Mouse (Mus musculus): ENCODE data around the gene Rftn1. TPM values are rescaled to one million over a fixed set of nuclear protein-coding genes. Genes with fewer than 3 reads are reported as not detected.
A peak's percentile ranks its signal among the peaks of the same experiment; 100 is the strongest.
"Not testable (repeated sequence)": the region's sequence is repeated elsewhere in the genome, so short reads cannot be mapped to it uniquely, and the experiment has no call there.

The Rftn1 gene
- polyA plus RNA-seq, 1 experiment from 2014 or later, result 9.4 TPM

DNA sequence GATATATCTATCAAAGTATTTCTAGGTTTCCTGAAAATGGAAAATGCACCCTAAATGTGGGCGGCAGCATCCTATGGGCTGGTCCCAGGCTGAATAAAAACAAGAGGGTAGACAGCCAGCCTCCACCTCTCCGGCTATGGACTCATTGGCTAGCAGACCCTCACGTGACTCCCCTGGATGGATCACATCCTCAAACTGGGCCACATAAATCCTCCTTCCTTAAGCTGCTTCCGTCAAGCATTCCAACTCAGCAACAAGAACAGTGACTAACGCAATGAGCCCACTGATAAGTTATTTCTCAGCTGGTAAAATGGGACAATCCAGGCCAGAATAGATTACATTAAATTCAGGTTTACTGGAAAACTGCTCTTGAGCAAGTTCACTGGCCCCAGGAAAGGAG lies 64.6 kb downstream of the Rftn1 start:
- Histone ChIP-seq H3K4me1 (replicated peaks) (peaks cover 36% of the 10 kb centered on the region), H3K36me3 (no peaks in the 10 kb centered on the region), H3K9me3 (no peaks in the 10 kb centered on the region), H3K9ac (replicated peaks) (no peak overlapping the region), H3K4me3 (replicated peaks) (no peak overlapping the region), H3K27ac (no peak overlapping the region), H3K27me3 (no peaks in the 10 kb centered on the region), H3K4me2 (no peak overlapping the region)
- WGBS, result 80% methylated on average over 5 of the region's 5 CpGs
- ATAC-seq (ENCODE audit: insufficient number of reproducible peaks, insufficient read depth, low FRiP score, low TSS enrichment, low read depth), result no peak

GRCm38 (mm10) chr17:50125245-50125798 lies 65.2 kb downstream of the Rftn1 start:
- no peaks in the 10 kb centered on the region for H3K36me3 ChIP-seq
- ATAC-seq (ENCODE audit: insufficient number of reproducible peaks, insufficient read depth, low FRiP score, low TSS enrichment, low read depth), result no peak
- 65% methylated on average over 3 of the region's 3 CpGs for WGBS
- no peak overlapping the region for H3K9ac ChIP-seq (replicated peaks)
- H3K27ac ChIP-seq, result peak overlapping the region; percentile 50; the same call in 1 of the 2 replicates
- peaks cover 36% of the 10 kb centered on the region for H3K4me1 ChIP-seq (replicated peaks)
- H3K4me3 ChIP-seq (replicated peaks), result no peak overlapping the region
- no peaks in the 10 kb centered on the region for H3K27me3 ChIP-seq
- no peak overlapping the region for H3K4me2 ChIP-seq
- no peaks in the 10 kb centered on the region for H3K9me3 ChIP-seq

DNA sequence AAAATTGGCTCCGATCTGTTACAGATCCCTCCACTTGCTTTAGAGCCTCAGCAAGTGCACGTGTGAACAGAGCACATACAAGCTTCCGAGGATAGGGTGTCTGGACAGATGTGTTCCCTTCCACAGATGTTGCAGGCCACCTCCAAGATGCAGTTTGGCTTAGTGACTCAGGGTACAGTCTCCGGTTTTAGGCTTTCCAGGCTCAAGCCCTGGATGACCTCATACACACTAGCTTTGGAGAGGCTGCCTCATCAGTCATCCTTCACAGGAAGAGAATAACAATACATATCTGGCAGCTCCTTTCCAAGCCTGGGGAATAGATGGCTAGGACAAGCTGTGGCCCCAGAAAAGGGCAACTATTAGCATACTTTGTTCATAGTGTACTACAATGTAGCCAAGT lies 65.8 kb downstream of the Rftn1 start:
- no peak overlapping the region for H3K4me3 ChIP-seq (replicated peaks)
- H3K4me1 ChIP-seq (replicated peaks), result peaks cover 36% of the 10 kb centered on the region
- no peak overlapping the region for H3K27ac ChIP-seq
- 72% methylated on average over 4 of the region's 4 CpGs for whole genome bisulfite sequencing
- H3K27me3 ChIP-seq, result no peaks in the 10 kb centered on the region
- ATAC-seq (ENCODE audit: insufficient number of reproducible peaks, insufficient read depth, low FRiP score, low TSS enrichment, low read depth), result no peak
- no peak overlapping the region for H3K9ac ChIP-seq (replicated peaks)
- H3K36me3 ChIP-seq, result no peaks in the 10 kb centered on the region
- H3K9me3 ChIP-seq, result no peaks in the 10 kb centered on the region
- no peak overlapping the region for H3K4me2 ChIP-seq

DNA sequence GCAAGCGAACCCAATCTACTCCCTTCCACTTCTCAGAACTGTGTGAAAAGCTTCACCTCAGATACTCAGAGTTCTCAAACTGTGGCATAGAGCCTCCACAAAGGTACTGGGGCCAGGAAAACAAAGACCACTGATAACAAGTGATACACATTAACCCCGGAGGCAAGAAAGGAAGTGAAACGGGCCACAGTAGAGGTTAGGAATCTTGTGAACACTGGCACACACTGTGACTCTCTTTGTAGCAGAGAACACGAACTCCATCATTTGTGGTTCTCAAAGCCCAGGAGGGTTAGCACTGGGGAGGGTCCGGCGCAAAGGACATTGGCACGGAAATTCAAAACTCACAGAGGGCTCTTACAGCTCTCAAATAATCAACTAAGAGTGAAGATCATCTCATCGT lies 67.9 kb downstream of the Rftn1 start:
- ATAC-seq (ENCODE audit: insufficient number of reproducible peaks, insufficient read depth, low FRiP score, low TSS enrichment, low read depth), result no peak
- no peak overlapping the region for H3K27ac ChIP-seq

GRCm38 (mm10) chr17:50120098-50120497 lies 70.4 kb downstream of the Rftn1 start:
- H3K9ac ChIP-seq (replicated peaks), result no peak overlapping the region
- WGBS, result 89% methylated on average over 4 of the region's 4 CpGs
- H3K27me3 ChIP-seq, result no peaks in the 10 kb centered on the region
- H3K27ac ChIP-seq, result no peak overlapping the region
- 0 out of 2 replicates have a peak, but pooled peaks cover 4% of the 10 kb centered on the region for H3K9me3 ChIP-seq
- ATAC-seq (ENCODE audit: insufficient number of reproducible peaks, insufficient read depth, low FRiP score, low TSS enrichment, low read depth), result no peak
- H3K4me3 ChIP-seq (replicated peaks), result no peak overlapping the region
- H3K36me3 ChIP-seq, result no peaks in the 10 kb centered on the region
- H3K4me2 ChIP-seq, result no peak overlapping the region
- peaks cover 3% of the 10 kb centered on the region for H3K4me1 ChIP-seq (replicated peaks)

More for the DNA sequence above, 67.9 kb downstream of the Rftn1 start:
- Histone ChIP-seq H3K36me3 (no peaks in the 10 kb centered on the region), H3K9me3 (no peaks in the 10 kb centered on the region), H3K4me2 (no peak overlapping the region), H3K4me3 (replicated peaks) (no peak overlapping the region), H3K9ac (replicated peaks) (no peak overlapping the region), H3K27me3 (no peaks in the 10 kb centered on the region), H3K4me1 (replicated peaks) (peaks cover 23% of the 10 kb centered on the region)
- WGBS, result 83% methylated on average over 8 of the region's 8 CpGs

DNA sequence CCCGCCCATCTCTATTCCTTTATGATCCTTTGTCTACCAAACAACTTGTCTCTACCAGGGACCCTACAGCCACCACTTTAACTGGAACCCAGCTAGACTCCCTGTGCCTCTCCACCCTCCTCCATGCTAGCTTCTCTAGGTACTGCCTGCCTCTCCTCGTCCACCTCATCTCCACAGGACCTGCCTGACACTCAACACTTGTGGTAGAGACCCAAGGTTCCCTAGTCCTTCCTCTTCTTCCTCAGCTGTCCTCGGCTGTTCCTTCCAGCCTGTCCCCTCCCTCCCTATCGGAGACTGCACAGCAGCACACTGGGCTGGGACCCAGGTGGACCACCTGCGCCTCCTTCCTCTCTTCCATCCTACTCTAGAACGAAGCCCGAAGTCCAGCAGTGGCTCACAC lies 73.0 kb downstream of the Rftn1 start:
- H3K9ac ChIP-seq (replicated peaks), result no peak overlapping the region
- 0 out of 2 replicates have a peak, but pooled peaks cover 4% of the 10 kb centered on the region for H3K9me3 ChIP-seq
- no peak overlapping the region for H3K4me2 ChIP-seq
- H3K4me1 ChIP-seq (replicated peaks), result no peaks in the 10 kb centered on the region
- no peaks in the 10 kb centered on the region for H3K36me3 ChIP-seq
- H3K27ac ChIP-seq, result no peak overlapping the region
- WGBS, result 90% methylated on average over 7 of the region's 7 CpGs
- no peak overlapping the region for H3K4me3 ChIP-seq (replicated peaks)
- no peak for ATAC-seq (ENCODE audit: insufficient number of reproducible peaks, insufficient read depth, low FRiP score, low TSS enrichment, low read depth)
- H3K27me3 ChIP-seq, result no peaks in the 10 kb centered on the region

- Histone ChIP-seq H3K27ac (no peak overlapping the region), H3K36me3 (no peaks in the 10 kb centered on the region), H3K9ac (replicated peaks) (no peak overlapping the region), H3K4me2 (no peak overlapping the region), H3K27me3 (no peaks in the 10 kb centered on the region), H3K4me3 (replicated peaks) (no peak overlapping the region), H3K4me1 (replicated peaks) (no peaks in the 10 kb centered on the region), H3K9me3 (0 out of 2 replicates have a peak, but pooled peaks cover 4% of the 10 kb centered on the region)
- ATAC-seq (ENCODE audit: insufficient number of reproducible peaks, insufficient read depth, low FRiP score, low TSS enrichment, low read depth), result no peak
- 85% methylated on average over 3 of the region's 3 CpGs for WGBS
Observed at GRCm38 (mm10) chr17:50116980-50117379, 73.5 kb downstream of the Rftn1 start.

DNA sequence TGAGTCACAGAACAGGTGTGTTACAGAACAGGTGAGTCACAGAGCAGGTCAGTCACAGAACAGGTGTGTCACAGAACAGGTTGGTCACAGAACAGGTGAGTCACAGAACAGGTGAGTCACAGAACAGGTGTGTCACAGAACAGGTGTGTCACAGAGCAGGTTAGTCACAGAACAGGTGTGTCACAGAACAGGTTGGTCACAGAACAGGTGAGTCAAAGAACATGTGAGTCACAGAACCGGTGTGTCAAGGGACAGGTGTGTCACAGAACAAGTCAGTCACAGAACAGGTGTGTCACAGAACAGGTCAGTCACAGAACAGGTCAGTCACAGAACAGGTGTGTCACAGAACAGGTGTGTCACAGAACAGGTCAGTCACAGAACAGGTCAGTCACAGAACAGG lies 74.1 kb downstream of the Rftn1 start:
- not testable (repeated sequence) for ATAC-seq (ENCODE audit: insufficient number of reproducible peaks, insufficient read depth, low FRiP score, low TSS enrichment, low read depth); H3K9me3 ChIP-seq

DNA sequence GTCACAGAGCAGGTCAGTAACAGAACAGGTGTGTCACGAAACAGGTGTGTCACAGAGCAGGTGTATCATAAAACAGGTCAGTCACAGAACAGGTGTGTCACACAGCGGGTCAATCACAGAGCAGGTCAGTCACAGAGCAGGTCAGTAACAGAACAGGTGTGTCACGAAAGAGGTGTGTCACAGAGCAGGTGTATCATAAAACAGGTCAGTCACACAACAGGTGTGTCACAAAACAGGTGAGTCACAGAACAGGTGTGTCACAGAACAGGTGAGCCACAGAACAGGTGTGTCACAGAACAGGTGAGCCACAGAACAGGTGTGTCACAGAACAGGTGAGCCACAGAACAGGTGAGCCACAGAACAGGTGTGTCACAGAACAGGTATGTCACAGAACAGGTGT lies 74.8 kb downstream of the Rftn1 start:
- H3K36me3 ChIP-seq; H3K4me2 ChIP-seq; ATAC-seq (ENCODE audit: insufficient number of reproducible peaks, insufficient read depth, low FRiP score, low TSS enrichment, low read depth); H3K9me3 ChIP-seq; H3K9ac ChIP-seq (replicated peaks); H3K27ac ChIP-seq; H3K27me3 ChIP-seq; H3K4me1 ChIP-seq (replicated peaks); H3K4me3 ChIP-seq (replicated peaks): not testable (repeated sequence)
- 92% methylated on average over 3 of the region's 3 CpGs for WGBS

More for the DNA sequence above, 74.1 kb downstream of the Rftn1 start:
- not testable (repeated sequence) for H3K4me2 ChIP-seq; H3K27ac ChIP-seq; H3K4me1 ChIP-seq (replicated peaks); H3K9ac ChIP-seq (replicated peaks); H3K4me3 ChIP-seq (replicated peaks); H3K36me3 ChIP-seq; H3K27me3 ChIP-seq
- WGBS, result 97% methylated on average over 1 of the region's 1 CpGs

DNA sequence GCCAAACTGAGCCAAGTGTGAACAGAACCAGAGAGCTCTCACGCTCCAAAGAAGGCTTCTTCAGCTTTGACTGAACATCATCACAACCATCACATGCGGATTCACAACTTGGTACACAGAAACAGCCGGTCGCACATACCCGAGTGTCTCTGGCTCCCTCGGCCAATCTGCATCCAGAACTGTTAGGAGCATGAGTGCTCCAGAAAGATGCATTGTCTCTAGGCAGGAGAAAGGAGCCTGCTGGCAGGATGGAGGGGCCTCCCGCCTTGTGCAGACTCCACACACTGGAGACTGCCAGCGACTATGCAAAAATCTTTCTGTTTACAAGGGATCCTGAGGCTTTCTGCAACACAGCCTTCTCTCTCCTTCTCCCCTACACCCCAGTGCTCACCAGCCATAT lies 75.8 kb downstream of the Rftn1 start:
- no peaks in the 10 kb centered on the region for H3K4me1 ChIP-seq (replicated peaks)
- H3K4me2 ChIP-seq, result no peak overlapping the region
- H3K4me3 ChIP-seq (replicated peaks), result no peak overlapping the region
- no peaks in the 10 kb centered on the region for H3K27me3 ChIP-seq
- H3K27ac ChIP-seq, result no peak overlapping the region
- 87% methylated on average over 8 of the region's 8 CpGs for WGBS
- H3K9ac ChIP-seq (replicated peaks), result no peak overlapping the region
- 0 out of 2 replicates have a peak, but pooled peaks cover 4% of the 10 kb centered on the region for H3K9me3 ChIP-seq
- ATAC-seq (ENCODE audit: insufficient number of reproducible peaks, insufficient read depth, low FRiP score, low TSS enrichment, low read depth), result no peak
- no peaks in the 10 kb centered on the region for H3K36me3 ChIP-seq

DNA sequence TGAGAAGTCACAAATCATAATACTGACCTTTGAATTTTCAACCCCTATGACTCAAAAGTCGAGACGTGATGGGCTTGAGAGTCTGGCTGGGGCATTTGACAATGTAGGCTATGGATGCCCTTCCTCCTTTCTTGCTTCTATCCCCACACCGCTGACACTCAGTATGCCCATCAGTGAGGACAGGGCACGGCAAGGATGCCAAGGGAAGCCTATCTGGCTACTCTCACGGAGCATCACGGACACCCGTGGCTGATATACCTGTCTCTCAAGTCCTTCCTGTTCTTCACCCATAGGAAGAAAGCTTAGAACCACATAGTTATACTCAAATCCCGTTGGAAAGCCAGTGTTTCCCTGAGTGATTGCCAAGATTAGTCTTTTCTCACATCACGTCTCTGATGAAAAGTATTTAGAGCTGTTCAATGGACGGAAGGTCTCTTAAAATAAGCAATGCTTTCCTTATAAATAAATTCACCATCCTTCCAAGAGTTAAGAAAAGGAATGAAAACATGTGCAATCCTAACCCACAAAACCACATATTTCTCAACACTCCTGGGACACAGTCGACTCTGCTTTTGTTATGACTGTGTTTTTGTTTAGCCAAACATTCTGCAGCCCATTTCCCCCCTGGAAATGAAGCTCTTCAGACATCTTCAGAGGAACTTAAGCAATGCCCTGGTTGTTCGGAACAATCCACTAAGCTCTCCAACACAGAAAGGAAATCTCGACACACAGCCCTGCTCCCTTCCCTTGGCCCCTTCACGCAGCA lies 79.6 kb downstream of the Rftn1 start:
- Histone ChIP-seq H3K4me1 (replicated peaks) (no peaks in the 10 kb centered on the region), H3K4me2 (no peak overlapping the region), H3K27ac (no peak overlapping the region), H3K4me3 (replicated peaks) (no peak overlapping the region), H3K9me3 (no peaks in the 10 kb centered on the region), H3K9ac (replicated peaks) (no peak overlapping the region), H3K27me3 (no peaks in the 10 kb centered on the region), H3K36me3 (no peaks in the 10 kb centered on the region)
- no peak for ATAC-seq (ENCODE audit: insufficient number of reproducible peaks, insufficient read depth, low FRiP score, low TSS enrichment, low read depth)
- 78% methylated on average over 14 of the region's 14 CpGs for WGBS

- H3K9me3 ChIP-seq, result 0 out of 2 replicates have a peak, but pooled peaks cover 4% of the 10 kb centered on the region
- H3K27me3 ChIP-seq, result no peaks in the 10 kb centered on the region
- no peak overlapping the region for H3K4me2 ChIP-seq
- no peak overlapping the region for H3K9ac ChIP-seq (replicated peaks)
- 92% methylated on average over 10 of the region's 10 CpGs for WGBS
- ATAC-seq (ENCODE audit: insufficient number of reproducible peaks, insufficient read depth, low FRiP score, low TSS enrichment, low read depth), result no peak
- no peak overlapping the region for H3K4me3 ChIP-seq (replicated peaks)
- no peaks in the 10 kb centered on the region for H3K36me3 ChIP-seq
- no peak overlapping the region for H3K27ac ChIP-seq
- no peaks in the 10 kb centered on the region for H3K4me1 ChIP-seq (replicated peaks)
Observed at GRCm38 (mm10) chr17:50106811-50107210, 83.7 kb downstream of the Rftn1 start.

Data from limb, embryonic 12.5 days (tissue).